ENCODE assay signal across 8 mouse cellular contexts in the genomic region with DNA sequence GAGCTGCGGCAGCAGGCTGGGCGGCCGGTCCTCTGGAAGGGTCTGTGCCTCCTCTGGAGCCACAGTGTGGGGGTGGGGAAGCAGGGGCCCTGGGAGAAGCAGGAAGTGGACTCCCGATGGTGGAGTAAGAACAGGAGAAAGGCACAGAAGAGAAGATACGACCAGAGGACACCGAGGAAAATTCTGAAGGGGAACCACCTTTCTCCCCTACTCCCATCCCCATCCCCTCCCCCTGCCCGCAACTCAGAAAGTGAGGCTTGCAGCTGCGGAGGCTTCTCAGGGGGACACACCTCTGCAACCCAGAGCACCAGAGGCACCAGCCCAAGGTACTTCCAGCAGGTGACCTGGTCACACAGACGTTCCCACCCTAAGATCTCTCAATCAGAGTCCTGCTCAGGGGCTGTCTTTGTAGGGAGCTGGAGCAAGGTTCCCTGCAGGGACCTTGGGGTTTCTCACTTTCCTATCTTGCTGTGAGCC. TPM values are rescaled to one million over a fixed set of nuclear protein-coding genes. Genes with fewer than 3 reads are reported as not detected.
A peak's percentile ranks its signal among the peaks of the same experiment; 100 is the strongest.
DNase-seq lines count a peak whose midpoint lies in the region; ATAC-seq and TF ChIP-seq lines count a peak whose summit lies in the region.

No protein-coding gene starts in this region.

- peak overlapping the region; percentile 99 for H3K27ac ChIP-seq in ES-E14 (ENCODE audit: insufficient read depth, low read depth, low read length, poor library complexity, severe bottlenecking)
- H3K27ac ChIP-seq in heart, embryonic 12.5 days (ENCODE audit: poor library complexity, severe bottlenecking), result peak overlapping the region; percentile 61
- no peak overlapping the region for H3K27ac ChIP-seq in limb, embryonic 13.5 days

- H3K4me3 ChIP-seq in ES-E14 (ENCODE audit: insufficient read depth in 1 of 2, low read depth in 1 of 2, low read length in 2 of 2, poor library complexity in 1 of 2, severe bottlenecking in 1 of 2), result peak overlapping the region; percentile 68 to 70
- peak overlapping the region; percentile 53 for H3K4me3 ChIP-seq in heart, embryonic 12.5 days
- H3K4me3 ChIP-seq in limb, embryonic 13.5 days, result peak overlapping the region; percentile 42

- peaks cover 5 to 10% of the 10 kb centered on the region in 2 experiments; a peak in 3 of 4 replicates for H3K4me1 ChIP-seq in ES-E14 (ENCODE audit: control insufficient read depth in 2 of 2, insufficient read depth in 2 of 2, low read length in 2 of 2, poor library complexity in 1 of 2)
- H3K4me1 ChIP-seq in heart, embryonic 12.5 days (replicated peaks), result peaks cover 18% of the 10 kb centered on the region
- peaks cover 12% of the 10 kb centered on the region for H3K4me1 ChIP-seq in limb, embryonic 13.5 days

- H3K9ac ChIP-seq in ES-E14 (ENCODE audit: insufficient read depth, low read depth, low read length, poor library complexity, severe bottlenecking), result peak overlapping the region; percentile 83
- H3K9ac ChIP-seq in heart, embryonic 12.5 days, result peak overlapping the region; percentile 73
- H3K9ac ChIP-seq in limb, embryonic 13.5 days, result peak overlapping the region; percentile 65

- H3K36me3 ChIP-seq in ES-E14 (ENCODE audit: control insufficient read depth, insufficient read depth, low read length, poor library complexity, severe bottlenecking), result peaks cover 4% of the 10 kb centered on the region; the same call in 1 of the 2 replicates
- H3K36me3 ChIP-seq in heart, embryonic 12.5 days, result no peaks in the 10 kb centered on the region
- no peaks in the 10 kb centered on the region for H3K36me3 ChIP-seq in limb, embryonic 13.5 days

- peak; percentile 30 for DNase-seq in adrenal gland, postnatal 25 days
- no peak for DNase-seq in adrenal gland, adult 8-10 months
- no peak for DNase-seq in ES-E14 (ENCODE audit: low read depth, low spot score)
- peak; percentile 39 for DNase-seq in naive thymus-derived CD4-positive, alpha-beta T cell, adult 2 months (ENCODE audit: low read depth)
- no peak for DNase-seq in frontal cortex, postnatal 14 days (ENCODE audit: low spot score in 2 of 2)
- DNase-seq in left cerebral cortex, adult 9 months (ENCODE audit: low spot score in 2 of 2), result no peak

- H3K4me2 ChIP-seq in heart, embryonic 12.5 days, result peak overlapping the region; percentile 85
- peak overlapping the region; percentile 66 for H3K4me2 ChIP-seq in limb, embryonic 13.5 days (replicated peaks)

- H3K27me3 ChIP-seq in heart, embryonic 12.5 days (replicated peaks), result no peaks in the 10 kb centered on the region
- no peaks in the 10 kb centered on the region for H3K27me3 ChIP-seq in limb, embryonic 13.5 days

- 2% methylated on average over 9 of the region's 9 CpGs for WGBS in heart, embryonic 12.5 days
- 0% methylated on average over 9 of the region's 9 CpGs for WGBS in limb, embryonic 13.5 days

- no peaks in the 10 kb centered on the region for H3K9me3 ChIP-seq in ES-E14 (ENCODE audit: control insufficient read depth, insufficient read depth, low read depth, low read length)
- H3K9me3 ChIP-seq in heart, embryonic 12.5 days (replicated peaks), result no peaks in the 10 kb centered on the region
- no peaks in the 10 kb centered on the region for H3K9me3 ChIP-seq in limb, embryonic 13.5 days

- in situ Hi-C loops in ES-E14 (cut with MboI; ENCODE audit: low sequenced_read_pairs in 2 of 2, unreplicated experiment in 2 of 2), result loop anchor here in 1 of 2 experiments (25.0 kb wide), 1 partner anchor 688 kb away; no protein-coding TSS in a partner anchor

- peak; percentile 77 for ATAC-seq in heart, embryonic 12.5 days (ENCODE audit: insufficient number of reproducible peaks, low FRiP score)
- peak; percentile 65; the same call in 1 of the 2 replicates for ATAC-seq in limb, embryonic 13.5 days (ENCODE audit: low FRiP score, low read depth)

TF ChIP-seq in ES-E14, 5 proteins besides CTCF, POLR2A, EP300 and RAD21:
- TF ChIP-seq HCFC1 (IDR thresholded peaks at IDR 0.05; ENCODE audit: borderline replicate concordance, insufficient read depth, low read length) (no peak), MAFK (IDR thresholded peaks at IDR 0.05; ENCODE audit: insufficient read depth, low read depth, low read length) (no peak), CHD2 (IDR thresholded peaks at IDR 0.05; ENCODE audit: low read depth, low read length) (0 out of 2 replicates have a peak, but pooled peaks have one; percentile 12), ZNF384 (IDR thresholded peaks at IDR 0.05; ENCODE audit: low read depth, low read length) (no peak), ZC3H11A (IDR thresholded peaks at IDR 0.05; ENCODE audit: borderline replicate concordance, low read depth, low read length) (no peak)

RNA-seq across cellular contexts. Expression of a gene that starts 7.1 kb away (rescaled TPM):
- total RNA-seq in adrenal gland, postnatal 25 days (2021), result 464 and 587 TPM in 2 replicates
- total RNA-seq in adrenal gland, adult 8-10 months (2022), result 100 to 1,000 TPM; 551 to 775 (median 679) TPM
- total RNA-seq in ES-E14 (2012; rRNA removed), result 983 and 1,290 TPM in 2 replicates
- 195 and 209 TPM in 2 replicates for polyA plus RNA-seq in heart, embryonic 12.5 days (2016; fragmentation: Nextera tagmentation; extraction: Ambion mirVana)
- polyA plus RNA-seq in limb, embryonic 13.5 days (2015; fragmentation: Nextera tagmentation; extraction: Ambion mirVana), result 249 and 265 TPM in 2 replicates

RNA-seq across cellular contexts. Expression of a gene that starts 27.4 kb away (rescaled TPM):
- 9.9 and 10.4 TPM in 2 replicates for total RNA-seq in adrenal gland, postnatal 25 days (2021)
- total RNA-seq in adrenal gland, adult 8-10 months (2022), result 10 to 100 TPM in 1 of 4 experiments, 1 to 10 TPM in 3; 7.1 to 10.8 (median 9.2) TPM
- 51.1 and 71.7 TPM in 2 replicates for total RNA-seq in ES-E14 (2012; rRNA removed)
- 95.0 and 106 TPM in 2 replicates for polyA plus RNA-seq in heart, embryonic 12.5 days (2016; fragmentation: Nextera tagmentation; extraction: Ambion mirVana)
- polyA plus RNA-seq in limb, embryonic 13.5 days (2015; fragmentation: Nextera tagmentation; extraction: Ambion mirVana), result 136 TPM in 2 replicates

RNA-seq across cellular contexts. Expression of a gene that starts 42.5 kb away (rescaled TPM):
- 0.24 and 13.8 TPM in 2 replicates for total RNA-seq in adrenal gland, postnatal 25 days (2021)
- total RNA-seq in adrenal gland, adult 8-10 months (2022), result 1 to 10 TPM in 1 of 4 experiments, under 1 TPM in 3; 0.18 to 1.0 (median 0.52) TPM
- total RNA-seq in ES-E14 (2012; rRNA removed), result 0.32 and 0.49 TPM in 2 replicates
- 0.83 and 1.6 TPM in 2 replicates for polyA plus RNA-seq in heart, embryonic 12.5 days (2016; fragmentation: Nextera tagmentation; extraction: Ambion mirVana)
- 0.15 and 1.1 TPM in 2 replicates for polyA plus RNA-seq in limb, embryonic 13.5 days (2015; fragmentation: Nextera tagmentation; extraction: Ambion mirVana)

RNA-seq across cellular contexts. Expression of a gene that starts 46.2 kb away (rescaled TPM):
- total RNA-seq in adrenal gland, postnatal 25 days (2021), result 138 and 160 TPM in 2 replicates
- total RNA-seq in adrenal gland, adult 8-10 months (2022), result 100 to 1,000 TPM; 199 to 471 (median 253) TPM
- 0.22 and 0.69 TPM in 2 replicates for total RNA-seq in ES-E14 (2012; rRNA removed)
- 0.18 TPM in 1 of 2 replicates, not detected in the other for polyA plus RNA-seq in heart, embryonic 12.5 days (2016; fragmentation: Nextera tagmentation; extraction: Ambion mirVana)
- 0.11 TPM in 1 of 2 replicates, not detected in the other for polyA plus RNA-seq in limb, embryonic 13.5 days (2015; fragmentation: Nextera tagmentation; extraction: Ambion mirVana)

Comparison
In these comparisons a context has a peak if more than half of its experiments do, and no peak if none do; other contexts are left out.
1. DNase-seq: peak in adrenal gland, postnatal 25 days (single experiment) and naive thymus-derived CD4-positive, alpha-beta T cell, adult 2 months (single experiment); none in adrenal gland, adult 8-10 months (single experiment), ES-E14 (single experiment), frontal cortex, postnatal 14 days (0 of 2) and left cerebral cortex, adult 9 months (0 of 2).
2. Peak in every context shown above with its lines, with median percentiles within 50 percentile points of each other: H3K4me3 ChIP-seq and H3K9ac ChIP-seq.